Mouse (Mus musculus): ENCODE measurements around the gene Phf20.
"Not testable (repeated sequence)": the region's sequence is repeated elsewhere in the genome, so short reads cannot be mapped to it uniquely, and the experiment has no call there.

Phf20 gene

GRCm38 (mm10) chr2:156196302-156197128, at the start of gene Phf20:
Gene Phf20, plus strand, starts transcription at chr2:156196466.
- peak; percentile 99 for DNase-seq (ENCODE audit: low spot score in 2 of 2)

GRCm38 (mm10) chr2:156147316-156147915, 48.9 kb upstream of the Phf20 start:
- DNase-seq (ENCODE audit: low spot score in 2 of 2) = no peak

- no peak for DNase-seq (ENCODE audit: low spot score in 2 of 2)
These were observed 44.7 kb upstream of the Phf20 start for GRCm38 (mm10) chr2:156151538-156151937.

GRCm38 (mm10) chr2:156165478-156165877, 30.8 kb upstream of the Phf20 start:
- no peak for DNase-seq (ENCODE audit: low spot score in 2 of 2)

- no peak for DNase-seq (ENCODE audit: low spot score in 2 of 2)
These were observed 29.7 kb upstream of the Phf20 start for GRCm38 (mm10) chr2:156166557-156166956.

GRCm38 (mm10) chr2:156177079-156177478, 19.2 kb upstream of the Phf20 start:
- no peak for DNase-seq (ENCODE audit: low spot score in 2 of 2)

- DNase-seq (ENCODE audit: low spot score in 2 of 2) = no peak
These were observed 18.6 kb upstream of the Phf20 start for GRCm38 (mm10) chr2:156177651-156178050.

GRCm38 (mm10) chr2:156179046-156179795, 17.0 kb upstream of the Phf20 start:
- DNase-seq (ENCODE audit: low spot score in 2 of 2) = peak; percentile 83 to 87

- DNase-seq (ENCODE audit: low spot score in 2 of 2) = no peak
These were observed 16.5 kb upstream of the Phf20 start for GRCm38 (mm10) chr2:156179796-156180093.

- DNase-seq (ENCODE audit: low spot score in 2 of 2) = peak; percentile 100
These were observed 16.0 kb upstream of the Phf20 start, which contains the start of gene Rbm39 for GRCm38 (mm10) chr2:156180094-156180821. Gene Rbm39, minus strand, starts transcription at chr2:156180238.

- DNase-seq (ENCODE audit: low spot score in 2 of 2) = no peak
These were observed 15.3 kb upstream of the Phf20 start for GRCm38 (mm10) chr2:156180824-156181590.

- DNase-seq (ENCODE audit: low spot score in 2 of 2) = no peak
These were observed 14.7 kb upstream of the Phf20 start for GRCm38 (mm10) chr2:156181592-156181991.

GRCm38 (mm10) chr2:156189241-156189640, 7.0 kb upstream of the Phf20 start:
- DNase-seq (ENCODE audit: low spot score in 2 of 2) = not testable (repeated sequence)

- peak; percentile 75 to 76 for DNase-seq (ENCODE audit: low spot score in 2 of 2)
These were observed 6.0 kb upstream of the Phf20 start for GRCm38 (mm10) chr2:156190004-156190896.

- no peak for DNase-seq (ENCODE audit: low spot score in 2 of 2)
These were observed 4.7 kb upstream of the Phf20 start for GRCm38 (mm10) chr2:156191540-156191939.

GRCm38 (mm10) chr2:156192068-156192467, 4.2 kb upstream of the Phf20 start:
- DNase-seq (ENCODE audit: low spot score in 2 of 2) = no peak

GRCm38 (mm10) chr2:156193066-156193862, 3.0 kb upstream of the Phf20 start:
- DNase-seq (ENCODE audit: low spot score in 2 of 2) = no peak

- no peak for DNase-seq (ENCODE audit: low spot score in 2 of 2)
These were observed 1.7 kb upstream of the Phf20 start for GRCm38 (mm10) chr2:156194571-156194970.
